Mouse (Mus musculus) cerebral cortex, adult 2 months (tissue): Measurements from ENCODE around the gene Foxm1.

Experiments used
- WGBS: fragments of 180-500 bp; shearing (Covaris S2); methylation state at CpG from one replicate; pipeline ENCODE4 v1.1.7; 2018; 5-methylcytosine and 5-hydroxymethylcytosine counted together

Foxm1 gene

GRCm38 (mm10) chr6:128362381-128363006, at the start of gene Foxm1, which contains the start of gene Rhno1:
Foxm1 (plus strand) TSS chr6:128362967.
Rhno1 (minus strand) TSS chr6:128362911.
- WGBS = under 1% methylated on average over 76 of the region's 76 CpGs

GRCm38 (mm10) chr6:128314796-128315195, 48.0 kb upstream of the Foxm1 start:
- 87% methylated on average over 6 of the region's 6 CpGs for WGBS

- WGBS = 74% methylated on average over 8 of the region's 8 CpGs
These were observed 47.2 kb upstream of the Foxm1 start for GRCm38 (mm10) chr6:128315597-128315996.

GRCm38 (mm10) chr6:128318317-128318716, 44.5 kb upstream of the Foxm1 start:
- WGBS = 2% methylated on average over 4 of the region's 4 CpGs

GRCm38 (mm10) chr6:128334397-128335124, 28.2 kb upstream of the Foxm1 start:
- 26% methylated on average over 12 of the region's 12 CpGs for WGBS

- WGBS = 81% methylated on average over 7 of the region's 7 CpGs
These were observed 25.3 kb upstream of the Foxm1 start for GRCm38 (mm10) chr6:128337467-128337866.

- WGBS = 28% methylated on average over 5 of the region's 5 CpGs
These were observed 23.9 kb upstream of the Foxm1 start for GRCm38 (mm10) chr6:128338876-128339275.

- 93% methylated on average over 11 of the region's 11 CpGs for WGBS
These were observed 20.6 kb upstream of the Foxm1 start for GRCm38 (mm10) chr6:128341956-128342723.

- WGBS = 84% methylated on average over 10 of the region's 10 CpGs
These were observed 17.1 kb upstream of the Foxm1 start for GRCm38 (mm10) chr6:128345623-128346022.

- WGBS = 28% methylated on average over 6 of the region's 6 CpGs
These were observed 16.0 kb upstream of the Foxm1 start for GRCm38 (mm10) chr6:128346782-128347181.

- 42% methylated on average over 7 of the region's 7 CpGs for WGBS
These were observed 13.1 kb upstream of the Foxm1 start for GRCm38 (mm10) chr6:128349711-128350110.

- WGBS = 47% methylated on average over 3 of the region's 3 CpGs
These were observed 8.6 kb upstream of the Foxm1 start for GRCm38 (mm10) chr6:128354140-128354539.

GRCm38 (mm10) chr6:128355201-128355681, 7.5 kb upstream of the Foxm1 start:
- WGBS = 0% methylated on average over 28 of the region's 28 CpGs

GRCm38 (mm10) chr6:128355726-128356416, 6.9 kb upstream of the Foxm1 start, which contains the start of gene Tulp3:
Tulp3 (minus strand) TSS chr6:128355851.
- WGBS = under 1% methylated on average over 42 of the region's 42 CpGs

GRCm38 (mm10) chr6:128358999-128359398, 3.8 kb upstream of the Foxm1 start:
- 9% methylated on average over 2 of the region's 2 CpGs for WGBS

GRCm38 (mm10) chr6:128361901-128362300, 866 bp upstream of the Foxm1 start:
- 15% methylated on average over 9 of the region's 9 CpGs for WGBS

GRCm38 (mm10) chr6:128363007-128363825, 449 bp downstream of the Foxm1 start:
- 2% methylated on average over 45 of the region's 46 CpGs for WGBS

GRCm38 (mm10) chr6:128364721-128365120, 2.0 kb downstream of the Foxm1 start:
- whole genome bisulfite sequencing = 73% methylated on average over 6 of the region's 6 CpGs

- WGBS = 94% methylated on average over 5 of the region's 5 CpGs
These were observed 3.7 kb downstream of the Foxm1 start for GRCm38 (mm10) chr6:128366466-128366865.

GRCm38 (mm10) chr6:128370040-128370439, 7.3 kb downstream of the Foxm1 start:
- WGBS = 91% methylated on average over 5 of the region's 5 CpGs

- WGBS = 22% methylated on average over 6 of the region's 6 CpGs
These were observed 12.4 kb downstream of the Foxm1 start, which contains the start of the genes Tex52 and Gm44596 for GRCm38 (mm10) chr6:128375192-128375591. Tex52 (plus strand) TSS chr6:128375456. Gm44596 (plus strand) TSS chr6:128375503.
